Mouse (Mus musculus) right cerebral cortex, adult 2 months (tissue): ENCODE results near the gene Ddx10.
"Not testable (repeated sequence)": the region's sequence is repeated elsewhere in the genome, so short reads cannot be mapped to it uniquely, and the experiment has no call there.

Experiments
- DNase-seq, 2 experiments: peaks; one replicate each; pipeline ENCODE4 v3.0.0; 2021 to 2022; ENCODE audit warnings: low spot score in 2 of 2

The Ddx10 gene

GRCm38 (mm10) chr9:53144266-53144665 lies 103.6 kb downstream of the Ddx10 start:
- DNase-seq: peak; percentile 61 to 71

- DNase-seq: no peak
These were observed 104.3 kb downstream of the Ddx10 start for GRCm38 (mm10) chr9:53143508-53143907.

GRCm38 (mm10) chr9:53142424-53142823 lies 105.4 kb downstream of the Ddx10 start:
- not testable (repeated sequence) for DNase-seq

- DNase-seq: no peak
These were observed 107.2 kb downstream of the Ddx10 start for GRCm38 (mm10) chr9:53140610-53141165.

- no peak for DNase-seq
These were observed 115.0 kb downstream of the Ddx10 start for GRCm38 (mm10) chr9:53132826-53133225.

- no peak for DNase-seq
These were observed 117.4 kb downstream of the Ddx10 start for GRCm38 (mm10) chr9:53130460-53130859.

GRCm38 (mm10) chr9:53101103-53101502 lies 146.8 kb downstream of the Ddx10 start:
- DNase-seq: no peak

GRCm38 (mm10) chr9:53095319-53096165 lies 152.3 kb downstream of the Ddx10 start:
- no peak for DNase-seq

- no peak for DNase-seq
These were observed 153.3 kb downstream of the Ddx10 start for GRCm38 (mm10) chr9:53094536-53094935.

- DNase-seq: no peak
These were observed 170.2 kb downstream of the Ddx10 start for GRCm38 (mm10) chr9:53077626-53078025.

GRCm38 (mm10) chr9:53075931-53076330 lies 171.9 kb downstream of the Ddx10 start:
- DNase-seq: no peak

- DNase-seq: no peak
These were observed 173.4 kb downstream of the Ddx10 start for GRCm38 (mm10) chr9:53074443-53074842.

GRCm38 (mm10) chr9:53073576-53074112 lies 174.2 kb downstream of the Ddx10 start:
- no peak for DNase-seq

- DNase-seq: no peak
These were observed 175.8 kb downstream of the Ddx10 start for GRCm38 (mm10) chr9:53072088-53072487.

- DNase-seq: no peak
These were observed 176.9 kb downstream of the Ddx10 start for GRCm38 (mm10) chr9:53070875-53071524.

GRCm38 (mm10) chr9:53068166-53068565 lies 179.7 kb downstream of the Ddx10 start:
- DNase-seq: no peak

- DNase-seq: no peak
These were observed 181.4 kb downstream of the Ddx10 start for GRCm38 (mm10) chr9:53066428-53066827.

- no peak for DNase-seq
These were observed 182.8 kb downstream of the Ddx10 start for GRCm38 (mm10) chr9:53065028-53065427.

GRCm38 (mm10) chr9:53064531-53064930 lies 183.3 kb downstream of the Ddx10 start:
- DNase-seq: no peak

- DNase-seq: no peak
These were observed 192.5 kb downstream of the Ddx10 start for GRCm38 (mm10) chr9:53055306-53055705.
